Mouse (Mus musculus) heart, postnatal 0 days (tissue): Measurements from ENCODE around the gene Rab3gap2.

ENCODE experiments used
- CTCF ChIP-seq: IDR thresholded peaks from 2 replicates; pipeline ENCODE4 v1.5.1; 2016; ENCODE audit warnings: antibody characterized with exemption, control low read depth, low read depth
- EP300 ChIP-seq: IDR thresholded peaks from 2 replicates; pipeline ENCODE4 v1.6.1; 2016; ENCODE audit warnings: antibody characterized with exemption, low read depth

DNA sequence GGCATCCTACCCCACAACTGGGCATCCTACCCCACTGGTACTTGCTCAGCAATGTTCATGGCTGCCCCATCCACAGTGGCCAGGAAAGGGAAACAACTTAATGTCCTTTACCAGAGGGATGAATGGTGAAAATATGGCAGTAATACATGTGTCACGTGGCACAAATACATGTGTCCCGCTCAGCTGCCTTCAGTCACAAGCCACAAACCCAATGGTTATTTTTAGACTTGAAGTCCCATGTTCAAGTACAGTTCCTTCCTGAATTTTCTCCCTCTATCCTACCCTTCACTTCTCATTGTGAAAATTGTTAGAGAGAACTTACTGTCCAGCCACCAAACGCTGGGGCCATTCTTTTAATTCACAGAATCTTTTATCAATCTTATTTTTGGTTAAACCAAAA is 7.6 kb upstream of the Rab3gap2 start:
- TF ChIP-seq CTCF: no peak
- TF ChIP-seq EP300: no peak
